Mouse (Mus musculus): Measurements from ENCODE around the gene Dnah1.

Dnah1 gene

GRCm38 (mm10) chr14:31317754-31318153, 5.9 kb downstream of the Dnah1 start:
- no peak for DNase-seq (ENCODE audit: low spot score in 2 of 2)

GRCm38 (mm10) chr14:31316613-31317012, 7.1 kb downstream of the Dnah1 start:
- no peak for DNase-seq (ENCODE audit: low spot score in 2 of 2)

- no peak for DNase-seq (ENCODE audit: low spot score in 2 of 2)
These were observed 10.5 kb downstream of the Dnah1 start for GRCm38 (mm10) chr14:31313192-31313591.

- DNase-seq (ENCODE audit: low spot score in 2 of 2): no peak
These were observed 38.0 kb downstream of the Dnah1 start for GRCm38 (mm10) chr14:31285728-31286127.

- DNase-seq (ENCODE audit: low spot score in 2 of 2): peak; percentile 48 to 72
These were observed 51.5 kb downstream of the Dnah1 start for GRCm38 (mm10) chr14:31272164-31272563.

GRCm38 (mm10) chr14:31271121-31271520, 52.6 kb downstream of the Dnah1 start:
- no peak for DNase-seq (ENCODE audit: low spot score in 2 of 2)

- DNase-seq (ENCODE audit: low spot score in 2 of 2): peak; percentile 13 to 32
These were observed 54.1 kb downstream of the Dnah1 start for GRCm38 (mm10) chr14:31269456-31270100.

- no peak for DNase-seq (ENCODE audit: low spot score in 2 of 2)
These were observed 55.2 kb downstream of the Dnah1 start for GRCm38 (mm10) chr14:31268301-31269001.

- DNase-seq (ENCODE audit: low spot score in 2 of 2): no peak
These were observed 56.0 kb downstream of the Dnah1 start for GRCm38 (mm10) chr14:31267649-31268048.

- DNase-seq (ENCODE audit: low spot score in 2 of 2): no peak
These were observed 62.8 kb downstream of the Dnah1 start for GRCm38 (mm10) chr14:31260932-31261331.

- no peak for DNase-seq (ENCODE audit: low spot score in 2 of 2)
These were observed 63.3 kb downstream of the Dnah1 start for GRCm38 (mm10) chr14:31260374-31260773.

GRCm38 (mm10) chr14:31258476-31259050, 65.1 kb downstream of the Dnah1 start:
- DNase-seq (ENCODE audit: low spot score in 2 of 2): no peak

- DNase-seq (ENCODE audit: low spot score in 2 of 2): no peak
These were observed 71.6 kb downstream of the Dnah1 start for GRCm38 (mm10) chr14:31252091-31252490.

GRCm38 (mm10) chr14:31251626-31252025, 72.1 kb downstream of the Dnah1 start:
- no peak for DNase-seq (ENCODE audit: low spot score in 2 of 2)

GRCm38 (mm10) chr14:31251084-31251604, 72.6 kb downstream of the Dnah1 start, which contains the start of the genes Phf7 and Bap1:
Gene Phf7, minus strand, starts transcription at chr14:31251317.
Gene Bap1, plus strand, starts transcription at chr14:31251450.
- DNase-seq (ENCODE audit: low spot score in 2 of 2): peak; percentile 93 to 94

- no peak for DNase-seq (ENCODE audit: low spot score in 2 of 2)
These were observed 73.2 kb downstream of the Dnah1 start for GRCm38 (mm10) chr14:31250222-31251083.

- DNase-seq (ENCODE audit: low spot score in 2 of 2): no peak
These were observed 75.3 kb downstream of the Dnah1 start for GRCm38 (mm10) chr14:31248396-31248795.

- DNase-seq (ENCODE audit: low spot score in 2 of 2): no peak
These were observed 77.8 kb downstream of the Dnah1 start for GRCm38 (mm10) chr14:31245946-31246345.

- no peak for DNase-seq (ENCODE audit: low spot score in 2 of 2)
These were observed 78.9 kb downstream of the Dnah1 start for GRCm38 (mm10) chr14:31244777-31245176.

- no peak for DNase-seq (ENCODE audit: low spot score in 2 of 2)
These were observed 83.2 kb downstream of the Dnah1 start for GRCm38 (mm10) chr14:31240528-31240927.

GRCm38 (mm10) chr14:31237101-31237882, 86.4 kb downstream of the Dnah1 start:
- peak; percentile 19 to 64 for DNase-seq (ENCODE audit: low spot score in 2 of 2)

Data from urinary bladder, postnatal 36 days (tissue).